Mouse (Mus musculus): Measurements from ENCODE around the gene Tspoap1.

DNA sequence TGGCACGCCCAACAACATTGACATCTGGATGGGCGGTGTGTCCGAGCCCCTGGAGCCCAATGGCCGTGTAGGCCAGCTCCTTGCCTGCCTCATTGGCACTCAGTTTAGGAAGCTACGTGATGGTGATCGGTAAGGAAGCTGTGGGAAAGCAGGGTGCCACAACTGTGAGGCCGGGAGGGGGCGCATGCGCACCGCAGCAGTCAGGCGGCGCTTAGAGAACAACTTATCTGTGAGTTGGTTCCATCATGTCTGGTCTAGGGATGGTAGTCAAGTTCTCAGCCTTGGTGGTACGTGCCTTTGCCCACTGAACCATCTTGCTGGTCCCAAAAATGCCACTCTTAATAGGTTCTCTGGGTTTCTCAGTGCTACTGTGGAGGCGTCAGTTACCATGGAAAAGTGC is 42.3 kb downstream of the Tspoap1 start:
- TF ChIP-seq CTCF (conservative IDR thresholded peaks at IDR 0.05; ENCODE audit: insufficient read depth, insufficient read length, low read depth, low read length) (no peak; the same call in 1 of the 2 replicates), POLR2A (IDR thresholded peaks at IDR 0.05; ENCODE audit: low read depth, low read length) (no peak)
